Mouse (Mus musculus) hindbrain, embryonic 13.5 days (tissue): ENCODE results near the gene Cyp4f18. TPM values are rescaled to one million over a fixed set of nuclear protein-coding genes. Genes with fewer than 3 reads are reported as not detected.
"Not testable (repeated sequence)": the region's sequence is repeated elsewhere in the genome, so short reads cannot be mapped to it uniquely, and the experiment has no call there.

Experiments
- ATAC-seq: fragments of 200-750 bp; cut with Nextera tagmentation; 2 replicates; pipeline ENCODE4 v1.8.0; 2017; ENCODE audit warnings: moderate TSS enrichment; ENCODE audit not compliant: low FRiP score
- H3K27ac ChIP-seq: fragments of 300-500 bp; sonication (generic); 2 replicates; pipeline ENCODE4 v1.5.1; 2015; ENCODE audit warnings: inconsistent platforms, mild to moderate bottlenecking, moderate library complexity
- H3K27me3 ChIP-seq: fragments of 300-500 bp; sonication (generic); 2 replicates; pipeline ENCODE4 v1.6.1; 2015; ENCODE audit warnings: mild to moderate bottlenecking, inconsistent platforms
- H3K36me3 ChIP-seq: fragments of 300-500 bp; sonication (generic); 2 replicates; pipeline ENCODE4 v1.6.1; 2015; ENCODE audit warnings: mild to moderate bottlenecking, inconsistent platforms
- H3K4me1 ChIP-seq: fragments of 300-500 bp; sonication (generic); replicated peaks from 2 replicates; pipeline ENCODE4 v1.6.1; 2015; ENCODE audit warnings: inconsistent platforms
- H3K4me2 ChIP-seq: fragments of 300-500 bp; sonication (generic); 2 replicates; pipeline ENCODE4 v1.6.1; 2015; ENCODE audit warnings: inconsistent platforms, mild to moderate bottlenecking, moderate library complexity
- H3K4me3 ChIP-seq: fragments of 300-500 bp; sonication (generic); 2 replicates; pipeline ENCODE4 v1.5.1; 2015; ENCODE audit warnings: mild to moderate bottlenecking, inconsistent platforms
- H3K9ac ChIP-seq: fragments of 300-500 bp; sonication (generic); 2 replicates; pipeline ENCODE4 v1.6.1; 2015; ENCODE audit warnings: mild to moderate bottlenecking, inconsistent platforms
- H3K9me3 ChIP-seq: fragments of 300-500 bp; sonication (generic); 2 replicates; pipeline ENCODE4 v1.6.1; 2016; ENCODE audit warnings: inconsistent platforms
- WGBS: fragments of 180-500 bp; shearing (Covaris S2); methylation state at CpG from one replicate; pipeline ENCODE4 v1.1.7; 2015; 5-methylcytosine and 5-hydroxymethylcytosine counted together
- polyA plus RNA-seq: library from polyadenylated mRNA; unstranded; fragments of >200 nt; fragmentation: Nextera tagmentation; extraction: Ambion mirVana; gene quantifications from 2 replicates; pipeline ENCODE4 v1.2.1, GENCODE M21; 2015

Cyp4f18 gene
- polyA plus RNA-seq, 1 experiment from 2014 or later, result 0.73 TPM

- Histone ChIP-seq H3K9ac (no peak overlapping the region), H3K4me3 (no peak overlapping the region), H3K36me3 (peaks cover 62% of the 10 kb centered on the region), H3K4me2 (no peak overlapping the region), H3K4me1 (no peaks in the 10 kb centered on the region), H3K9me3 (peaks cover 9% of the 10 kb centered on the region; the same call in 1 of the 2 replicates), H3K27ac (no peak overlapping the region), H3K27me3 (no peaks in the 10 kb centered on the region)
- WGBS, result 94% methylated on average over 6 of the region's 6 CpGs
- no peak for ATAC-seq
Measured at GRCm38 (mm10) chr8:71968636-71969035, 40.8 kb downstream of the Cyp4f18 start.

GRCm38 (mm10) chr8:71968100-71968499, 41.3 kb downstream of the Cyp4f18 start:
- Histone ChIP-seq H3K27ac (no peak overlapping the region), H3K4me1 (no peaks in the 10 kb centered on the region), H3K9ac (no peak overlapping the region), H3K4me3 (no peak overlapping the region), H3K27me3 (no peaks in the 10 kb centered on the region), H3K4me2 (no peak overlapping the region), H3K9me3 (peaks cover 9% of the 10 kb centered on the region; the same call in 1 of the 2 replicates), H3K36me3 (peaks cover 62% of the 10 kb centered on the region)
- WGBS, result 85% methylated on average over 6 of the region's 6 CpGs
- ATAC-seq, result no peak

- Histone ChIP-seq H3K9me3 (peaks cover 9% of the 10 kb centered on the region; the same call in 1 of the 2 replicates), H3K9ac (no peak overlapping the region), H3K4me3 (no peak overlapping the region), H3K27ac (no peak overlapping the region), H3K4me2 (no peak overlapping the region), H3K27me3 (no peaks in the 10 kb centered on the region), H3K4me1 (no peaks in the 10 kb centered on the region), H3K36me3 (peaks cover 58% of the 10 kb centered on the region)
- 98% methylated on average over 5 of the region's 5 CpGs for WGBS
- ATAC-seq, result no peak
Measured at GRCm38 (mm10) chr8:71967261-71967660, 42.2 kb downstream of the Cyp4f18 start.

GRCm38 (mm10) chr8:71966411-71966810, 43.0 kb downstream of the Cyp4f18 start:
- H3K36me3 ChIP-seq, result peaks cover 58% of the 10 kb centered on the region
- no peak for ATAC-seq

GRCm38 (mm10) chr8:71965166-71965565, 44.3 kb downstream of the Cyp4f18 start:
- Histone ChIP-seq H3K4me2 (no peak overlapping the region), H3K9ac (no peak overlapping the region), H3K27me3 (no peaks in the 10 kb centered on the region), H3K4me3 (no peak overlapping the region), H3K36me3 (peaks cover 58% of the 10 kb centered on the region), H3K9me3 (peaks cover 9% of the 10 kb centered on the region; the same call in 1 of the 2 replicates), H3K4me1 (no peaks in the 10 kb centered on the region), H3K27ac (no peak overlapping the region)
- ATAC-seq, result no peak
- 96% methylated on average over 2 of the region's 2 CpGs for WGBS

More at GRCm38 (mm10) chr8:71966411-71966810, 43.0 kb downstream of the Cyp4f18 start:
- Histone ChIP-seq H3K27me3 (no peaks in the 10 kb centered on the region), H3K9ac (no peak overlapping the region), H3K4me1 (no peaks in the 10 kb centered on the region), H3K4me3 (no peak overlapping the region), H3K27ac (no peak overlapping the region), H3K4me2 (no peak overlapping the region), H3K9me3 (peaks cover 9% of the 10 kb centered on the region; the same call in 1 of the 2 replicates)

- Histone ChIP-seq H3K9ac (no peak overlapping the region), H3K27ac (no peak overlapping the region), H3K36me3 (peaks cover 51% of the 10 kb centered on the region), H3K27me3 (no peaks in the 10 kb centered on the region), H3K9me3 (peaks cover 9% of the 10 kb centered on the region; the same call in 1 of the 2 replicates), H3K4me1 (no peaks in the 10 kb centered on the region), H3K4me2 (no peak overlapping the region), H3K4me3 (no peak overlapping the region)
- ATAC-seq, result no peak
- WGBS, result 89% methylated on average over 3 of the region's 3 CpGs
Measured at GRCm38 (mm10) chr8:71964051-71964450, 45.4 kb downstream of the Cyp4f18 start.

- Histone ChIP-seq H3K4me3 (no peak overlapping the region), H3K9ac (no peak overlapping the region), H3K4me2 (no peak overlapping the region), H3K36me3 (peaks cover 34% of the 10 kb centered on the region), H3K27me3 (no peaks in the 10 kb centered on the region), H3K9me3 (0 out of 2 replicates have a peak, but pooled peaks cover 3% of the 10 kb centered on the region), H3K27ac (no peak overlapping the region), H3K4me1 (no peaks in the 10 kb centered on the region)
- ATAC-seq, result no peak
- WGBS, result 94% methylated on average over 5 of the region's 5 CpGs
Measured at GRCm38 (mm10) chr8:71961796-71962195, 47.6 kb downstream of the Cyp4f18 start.

GRCm38 (mm10) chr8:71960483-71960882, 48.9 kb downstream of the Cyp4f18 start:
- H3K27ac ChIP-seq, result no peak overlapping the region
- no peak overlapping the region for H3K4me3 ChIP-seq
- H3K9ac ChIP-seq, result no peak overlapping the region
- no peaks in the 10 kb centered on the region for H3K27me3 ChIP-seq
- no peaks in the 10 kb centered on the region for H3K4me1 ChIP-seq
- peaks cover 21% of the 10 kb centered on the region for H3K36me3 ChIP-seq
- peaks cover 3% of the 10 kb centered on the region; the same call in 1 of the 2 replicates for H3K9me3 ChIP-seq
- no peak for ATAC-seq
- H3K4me2 ChIP-seq, result no peak overlapping the region

GRCm38 (mm10) chr8:71954666-71955065, 54.8 kb downstream of the Cyp4f18 start:
- 99% methylated on average over 9 of the region's 9 CpGs for WGBS

GRCm38 (mm10) chr8:71952961-71953700, 56.3 kb downstream of the Cyp4f18 start:
- not testable (repeated sequence) for H3K27ac ChIP-seq, H3K9ac ChIP-seq, ATAC-seq, H3K4me3 ChIP-seq, H3K27me3 ChIP-seq, H3K4me2 ChIP-seq, H3K9me3 ChIP-seq
- peaks cover 20% of the 10 kb centered on the region for H3K36me3 ChIP-seq
- 97% methylated on average over 16 of the region's 16 CpGs for WGBS
- peaks cover 20% of the 10 kb centered on the region for H3K4me1 ChIP-seq

More at GRCm38 (mm10) chr8:71954666-71955065, 54.8 kb downstream of the Cyp4f18 start:
- no peaks in the 10 kb centered on the region for H3K27me3 ChIP-seq
- H3K4me1 ChIP-seq, result peaks cover 20% of the 10 kb centered on the region
- ATAC-seq, result no peak
- no peak overlapping the region for H3K9ac ChIP-seq
- no peak overlapping the region for H3K27ac ChIP-seq
- H3K4me3 ChIP-seq, result no peak overlapping the region
- H3K9me3 ChIP-seq, result peaks cover 5% of the 10 kb centered on the region; the same call in 1 of the 2 replicates
- peaks cover 25% of the 10 kb centered on the region for H3K36me3 ChIP-seq
- no peak overlapping the region for H3K4me2 ChIP-seq

GRCm38 (mm10) chr8:71952489-71952888, 56.9 kb downstream of the Cyp4f18 start:
- Histone ChIP-seq H3K36me3 (peaks cover 18% of the 10 kb centered on the region), H3K9ac (peak overlapping the region; percentile 83; the same call in 1 of the 2 replicates), H3K4me1 (peaks cover 20% of the 10 kb centered on the region), H3K4me3 (no peak overlapping the region), H3K4me2 (0 out of 2 replicates have a peak overlapping the region, but pooled peaks have one; percentile 65), H3K27me3 (no peaks in the 10 kb centered on the region), H3K27ac (no peak overlapping the region), H3K9me3 (peaks cover 5% of the 10 kb centered on the region; the same call in 1 of the 2 replicates)
- no peak for ATAC-seq
- WGBS, result 96% methylated on average over 1 of the region's 1 CpGs

- Histone ChIP-seq H3K4me3 (peak overlapping the region; percentile 77), H3K4me1 (peaks cover 20% of the 10 kb centered on the region), H3K4me2 (peak overlapping the region; percentile 65), H3K36me3 (peaks cover 18% of the 10 kb centered on the region), H3K9me3 (peaks cover 5% of the 10 kb centered on the region; the same call in 1 of the 2 replicates), H3K9ac (peak overlapping the region; percentile 83), H3K27ac (peak overlapping the region; percentile 63), H3K27me3 (no peaks in the 10 kb centered on the region)
- no peak for ATAC-seq
- WGBS, result 38% methylated on average over 14 of the region's 14 CpGs
Measured at GRCm38 (mm10) chr8:71951436-71952161, 57.8 kb downstream of the Cyp4f18 start.
